Mouse (Mus musculus) small intestine, adult 2 months (tissue): ENCODE data around the gene Prkcb. TPM values are rescaled to one million over a fixed set of nuclear protein-coding genes. Genes with fewer than 3 reads are reported as not detected.

Source experiments
- H3K27ac ChIP-seq: fragments of 200-500 bp; 2 replicates; pipeline ENCODE4 v1.5.1; 2012; ENCODE audit warnings: low read depth, low read length, control low read depth, inconsistent platforms; ENCODE audit not compliant: insufficient read depth
- H3K27me3 ChIP-seq: fragments of 200-500 bp; 2 replicates; pipeline ENCODE4 v1.6.1; 2012; ENCODE audit warnings: mild to moderate bottlenecking, moderate library complexity, low read length, inconsistent platforms; ENCODE audit not compliant: control insufficient read depth, insufficient read depth
- H3K36me3 ChIP-seq: fragments of 200-500 bp; 2 replicates; pipeline ENCODE4 v1.6.1; 2012; ENCODE audit warnings: mild to moderate bottlenecking, low read length, control low read depth, inconsistent platforms; ENCODE audit not compliant: control insufficient read depth, insufficient read depth
- H3K4me1 ChIP-seq: fragments of 200-500 bp; 2 replicates; pipeline ENCODE4 v1.6.1; 2012; ENCODE audit warnings: low read length, inconsistent platforms, mixed read lengths; ENCODE audit not compliant: control insufficient read depth, insufficient read depth, insufficient read length
- H3K4me3 ChIP-seq: fragments of 200-500 bp; 2 replicates; pipeline ENCODE4 v1.5.1; 2012; ENCODE audit warnings: low read depth, mild to moderate bottlenecking, control low read depth, inconsistent platforms, low read length, moderate library complexity
- CTCF ChIP-seq: fragments of 200-500 bp; IDR thresholded peaks from 2 replicates; pipeline ENCODE4 v1.5.1; 2012; ENCODE audit warnings: low read depth, mild to moderate bottlenecking, control low read depth, inconsistent platforms, low read length, moderate library complexity, mixed read lengths; ENCODE audit not compliant: insufficient replicate concordance, insufficient read length; ENCODE audit errors: extremely low read depth
- POLR2A ChIP-seq: fragments of 200-500 bp; IDR thresholded peaks from 2 replicates; pipeline ENCODE4 v1.6.1; 2012; ENCODE audit warnings: low read depth, mild to moderate bottlenecking, control low read depth, inconsistent platforms, low read length, moderate library complexity
- WGBS: fragments of 180-500 bp; shearing (Covaris S2); methylation state at CpG from one replicate; pipeline ENCODE4 v1.1.7; 2018; 5-methylcytosine and 5-hydroxymethylcytosine counted together
- polyA plus RNA-seq: library from polyadenylated mRNA; depleted of rRNA; stranded (reverse); fragments of >200 nt; gene quantifications from 2 replicates; pipeline ENCODE4 v1.2.3, GENCODE M21; 2012

The Prkcb gene
- polyA plus RNA-seq, 1 experiment: 6.1 TPM

DNA sequence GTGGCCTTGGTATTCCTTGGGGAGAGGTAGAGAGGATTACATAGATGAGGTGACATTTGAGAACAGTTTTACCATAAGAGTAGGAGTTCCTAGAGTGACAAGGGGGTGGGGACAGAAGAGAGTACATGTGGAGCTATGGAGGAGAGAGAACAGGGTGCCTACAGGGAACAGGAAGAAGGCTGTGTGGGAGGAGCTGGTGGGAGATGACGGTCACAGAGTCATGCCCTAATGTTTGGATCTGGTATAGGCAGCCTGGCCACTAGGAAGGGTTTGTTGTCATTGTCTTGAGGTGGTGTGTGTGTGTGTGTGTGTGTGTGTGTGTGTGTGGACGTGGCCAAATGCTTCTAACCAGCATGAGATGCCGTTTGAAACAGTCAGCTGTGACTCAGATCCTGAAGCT is 9.1 kb downstream of the Prkcb start:
- H3K4me1 ChIP-seq: no peaks in the 10 kb centered on the region
- no peaks in the 10 kb centered on the region for H3K36me3 ChIP-seq
- H3K4me3 ChIP-seq: no peak overlapping the region
- TF ChIP-seq CTCF (no peak), POLR2A (no peak)
- WGBS: 42% methylated on average over 3 of the region's 3 CpGs
- H3K27ac ChIP-seq: no peak overlapping the region
- no peaks in the 10 kb centered on the region for H3K27me3 ChIP-seq

GRCm38 (mm10) chr7:122298715-122299114 is 10.2 kb downstream of the Prkcb start:
- Histone ChIP-seq H3K4me3 (no peak overlapping the region), H3K27ac (no peak overlapping the region), H3K36me3 (no peaks in the 10 kb centered on the region), H3K27me3 (no peaks in the 10 kb centered on the region), H3K4me1 (no peaks in the 10 kb centered on the region)
- TF ChIP-seq POLR2A: no peak
- WGBS: 78% methylated on average over 2 of the region's 2 CpGs

GRCm38 (mm10) chr7:122300538-122300937 is 12.0 kb downstream of the Prkcb start:
- WGBS: 70% methylated on average over 4 of the region's 4 CpGs
- Histone ChIP-seq H3K4me3 (no peak overlapping the region), H3K27me3 (no peaks in the 10 kb centered on the region), H3K4me1 (no peaks in the 10 kb centered on the region), H3K27ac (no peak overlapping the region), H3K36me3 (no peaks in the 10 kb centered on the region)
- no peak for TF ChIP-seq POLR2A
- no peak for TF ChIP-seq CTCF

DNA sequence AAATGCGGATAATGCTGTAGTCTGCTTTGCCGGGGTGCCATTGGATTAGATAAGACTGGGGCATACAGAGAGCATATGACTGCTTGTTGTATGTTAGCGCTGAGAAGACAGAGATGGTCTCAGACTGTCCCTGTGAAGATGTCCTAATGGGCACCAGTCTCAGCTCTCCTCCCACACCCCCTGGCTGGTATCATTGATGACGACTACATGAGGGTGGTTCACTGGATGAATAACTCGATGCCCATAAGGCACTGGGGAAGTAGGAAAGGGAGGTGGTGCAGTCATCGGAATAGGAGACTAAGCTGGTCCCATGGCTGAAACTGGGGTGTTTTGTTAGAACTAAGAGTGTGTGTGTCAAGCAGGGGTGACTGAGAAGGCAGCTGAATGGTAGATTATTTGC is 14.0 kb downstream of the Prkcb start:
- 90% methylated on average over 6 of the region's 6 CpGs for WGBS

GRCm38 (mm10) chr7:122303988-122304387 is 15.4 kb downstream of the Prkcb start:
- WGBS: 68% methylated on average over 3 of the region's 3 CpGs
- no peaks in the 10 kb centered on the region for H3K4me1 ChIP-seq
- no peaks in the 10 kb centered on the region for H3K36me3 ChIP-seq
- H3K4me3 ChIP-seq: no peak overlapping the region
- TF ChIP-seq POLR2A: no peak
- TF ChIP-seq CTCF: no peak
- H3K27me3 ChIP-seq: no peaks in the 10 kb centered on the region
- H3K27ac ChIP-seq: no peak overlapping the region

More for the DNA sequence above, 14.0 kb downstream of the Prkcb start:
- no peak for TF ChIP-seq CTCF
- TF ChIP-seq POLR2A: no peak
- Histone ChIP-seq H3K4me3 (no peak overlapping the region), H3K4me1 (no peaks in the 10 kb centered on the region), H3K36me3 (no peaks in the 10 kb centered on the region), H3K27me3 (no peaks in the 10 kb centered on the region), H3K27ac (no peak overlapping the region)

- 78% methylated on average over 2 of the region's 2 CpGs for WGBS
- Histone ChIP-seq H3K27me3 (no peaks in the 10 kb centered on the region), H3K4me3 (no peak overlapping the region), H3K4me1 (no peaks in the 10 kb centered on the region), H3K36me3 (no peaks in the 10 kb centered on the region), H3K27ac (no peak overlapping the region)
- no peak for TF ChIP-seq CTCF
Observed at GRCm38 (mm10) chr7:122304521-122304920, 16.0 kb downstream of the Prkcb start.

DNA sequence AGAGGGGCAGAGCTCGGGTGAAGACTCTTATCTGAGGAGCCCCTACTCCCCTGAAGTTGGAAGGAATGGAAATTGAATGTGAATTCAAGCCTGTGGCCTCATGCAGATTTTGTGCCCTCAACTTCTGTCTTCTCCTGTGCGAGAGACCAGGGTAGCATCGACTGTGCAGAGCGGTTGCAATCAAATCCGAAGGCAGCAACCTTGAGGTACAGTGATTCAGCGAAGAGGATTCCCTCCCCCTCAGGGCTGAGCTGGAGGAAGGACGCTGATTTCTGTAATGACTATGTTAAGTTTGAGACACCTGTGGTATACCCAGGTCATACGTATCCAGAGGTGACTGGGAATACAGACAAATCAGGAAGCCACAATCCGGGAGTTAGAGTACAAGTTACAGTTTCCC is 18.7 kb downstream of the Prkcb start:
- WGBS: 84% methylated on average over 9 of the region's 9 CpGs
- Histone ChIP-seq H3K4me3 (no peak overlapping the region), H3K27me3 (no peaks in the 10 kb centered on the region), H3K36me3 (no peaks in the 10 kb centered on the region), H3K27ac (no peak overlapping the region), H3K4me1 (no peaks in the 10 kb centered on the region)
- TF ChIP-seq CTCF (no peak), POLR2A (no peak)

DNA sequence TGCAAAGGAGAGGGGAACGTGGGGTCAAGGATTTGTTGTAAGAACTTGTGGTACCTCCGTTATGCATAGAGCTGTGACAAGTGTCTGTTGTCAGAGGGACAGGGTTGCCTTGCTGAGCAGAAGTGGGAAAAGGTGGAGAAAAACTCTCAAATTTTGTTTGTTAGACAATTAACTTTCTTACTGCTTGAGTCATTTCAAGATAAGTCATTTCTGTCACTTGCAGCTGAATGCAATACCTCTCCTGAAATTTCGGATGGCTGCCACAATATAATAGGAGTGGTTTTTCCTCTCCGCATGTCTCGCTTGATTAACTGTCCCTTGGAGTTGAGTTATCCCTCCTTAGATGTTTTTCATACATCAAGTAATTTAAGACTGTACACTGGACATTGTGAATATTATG is 20.1 kb downstream of the Prkcb start:
- H3K4me1 ChIP-seq: no peaks in the 10 kb centered on the region
- H3K27ac ChIP-seq: no peak overlapping the region
- no peaks in the 10 kb centered on the region for H3K36me3 ChIP-seq
- no peak for TF ChIP-seq CTCF
- no peak for TF ChIP-seq POLR2A
- H3K4me3 ChIP-seq: no peak overlapping the region
- H3K27me3 ChIP-seq: no peaks in the 10 kb centered on the region
- 87% methylated on average over 5 of the region's 5 CpGs for WGBS
